Mouse (Mus musculus) lung, embryonic 14.5 days (tissue): ENCODE data around the gene Slc30a9. TPM values are rescaled to one million over a fixed set of nuclear protein-coding genes. Genes with fewer than 3 reads are reported as not detected.

Experiments
- ATAC-seq: fragments of 200-750 bp; cut with Nextera tagmentation; 2 replicates; pipeline ENCODE4 v1.8.0; 2017; ENCODE audit warnings: mild to moderate bottlenecking, moderate TSS enrichment, moderate library complexity; ENCODE audit not compliant: insufficient read depth
- DNase-seq: peaks from one replicate; pipeline ENCODE4 v3.0.0-alpha.2; 2015
- H3K27ac ChIP-seq: fragments of 300-500 bp; sonication (generic); 2 replicates; pipeline ENCODE4 v1.5.1; 2014; ENCODE audit warnings: low read depth, mild to moderate bottlenecking, moderate library complexity
- H3K27me3 ChIP-seq: fragments of 300-500 bp; sonication (generic); 2 replicates; pipeline ENCODE4 v1.6.1; 2014; ENCODE audit warnings: low read length, control low read depth; ENCODE audit not compliant: insufficient read depth
- H3K36me3 ChIP-seq: fragments of 300-500 bp; sonication (generic); 2 replicates; pipeline ENCODE4 v1.6.1; 2014; ENCODE audit warnings: control low read depth; ENCODE audit not compliant: insufficient read depth
- H3K4me1 ChIP-seq: fragments of 300-500 bp; sonication (generic); 2 replicates; pipeline ENCODE4 v1.6.1; 2014; ENCODE audit warnings: antibody characterized with exemption, control low read depth; ENCODE audit not compliant: insufficient read depth
- H3K4me2 ChIP-seq: fragments of 300-500 bp; sonication (generic); 2 replicates; pipeline ENCODE4 v1.6.1; 2014; ENCODE audit warnings: mild to moderate bottlenecking
- H3K4me3 ChIP-seq: fragments of 300-500 bp; sonication (generic); 2 replicates; pipeline ENCODE4 v1.5.1; 2014; ENCODE audit warnings: low read depth, low read length
- H3K9ac ChIP-seq: fragments of 300-500 bp; sonication (generic); 2 replicates; pipeline ENCODE4 v1.6.1; 2014
- H3K9me3 ChIP-seq: fragments of 300-500 bp; sonication (generic); 2 replicates; pipeline ENCODE4 v1.6.1; 2016; ENCODE audit warnings: low read depth, low read length, control low read depth
- CTCF ChIP-seq: IDR thresholded peaks from 2 replicates; pipeline ENCODE4 v1.5.1; 2016; ENCODE audit warnings: antibody characterized with exemption, low read depth
- WGBS: fragments of 180-500 bp; shearing (Covaris S2); extraction: QIAGEN DNeasy Blood & Tissue Kit; methylation state at CpG from one replicate; pipeline ENCODE4 v1.1.7; 2014; 5-methylcytosine and 5-hydroxymethylcytosine counted together
- polyA plus RNA-seq: library from polyadenylated mRNA; unstranded; fragments of >200 nt; fragmentation: Nextera tagmentation; extraction: Ambion mirVana; gene quantifications from 2 replicates; pipeline ENCODE4 v1.2.1, GENCODE M21; 2014

Slc30a9 gene
- polyA plus RNA-seq, 1 experiment from 2014 or later: 93.7 TPM

DNA sequence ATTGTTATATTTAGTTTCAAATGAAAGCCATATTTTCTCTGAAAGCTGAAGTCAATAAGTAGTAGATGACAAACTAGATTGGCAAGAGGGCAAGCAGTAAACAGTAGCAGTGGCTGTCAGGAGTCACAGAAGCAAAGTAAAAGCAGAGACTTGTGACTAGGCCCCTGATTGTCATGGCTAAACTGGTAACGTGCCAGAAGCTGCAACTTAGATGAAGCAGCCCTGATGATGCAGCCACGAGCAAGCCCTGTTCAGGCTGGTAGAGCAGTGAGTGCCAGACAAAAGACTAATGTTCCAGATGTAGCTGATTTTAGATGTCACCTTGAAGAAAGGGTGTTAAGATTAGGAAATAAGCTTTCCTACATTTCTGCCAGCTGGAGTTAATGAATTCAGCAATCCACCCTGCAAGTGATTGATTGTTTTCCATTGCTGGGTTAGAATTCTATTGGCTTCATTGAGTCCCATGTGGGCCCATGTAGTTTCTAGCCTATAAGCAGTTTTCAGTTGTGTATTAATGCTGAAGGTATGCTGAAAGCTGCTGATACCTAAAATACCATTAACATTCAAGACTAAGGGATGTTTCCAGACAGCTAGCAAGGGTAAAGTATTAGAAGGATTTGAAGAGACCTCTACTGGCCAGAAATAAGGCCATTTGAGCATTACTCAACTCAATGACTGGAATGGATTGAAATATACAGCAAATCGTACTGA, 5.2 kb downstream of the Slc30a9 start:
- H3K27me3 ChIP-seq: no peaks in the 10 kb centered on the region
- H3K9ac ChIP-seq: no peak overlapping the region
- no peaks in the 10 kb centered on the region for H3K9me3 ChIP-seq
- no peak for DNase-seq
- H3K4me2 ChIP-seq: no peak overlapping the region
- 0 out of 2 replicates have a peak, but pooled peaks cover 14% of the 10 kb centered on the region for H3K36me3 ChIP-seq
- H3K27ac ChIP-seq: no peak overlapping the region
- ATAC-seq: no peak
- peak; percentile 5; the same call in 1 of the 2 replicates for TF ChIP-seq CTCF
- peaks cover 5% of the 10 kb centered on the region; the same call in 1 of the 2 replicates for H3K4me1 ChIP-seq
- WGBS: 71% methylated on average over 3 of the region's 3 CpGs
- H3K4me3 ChIP-seq: no peak overlapping the region

DNA sequence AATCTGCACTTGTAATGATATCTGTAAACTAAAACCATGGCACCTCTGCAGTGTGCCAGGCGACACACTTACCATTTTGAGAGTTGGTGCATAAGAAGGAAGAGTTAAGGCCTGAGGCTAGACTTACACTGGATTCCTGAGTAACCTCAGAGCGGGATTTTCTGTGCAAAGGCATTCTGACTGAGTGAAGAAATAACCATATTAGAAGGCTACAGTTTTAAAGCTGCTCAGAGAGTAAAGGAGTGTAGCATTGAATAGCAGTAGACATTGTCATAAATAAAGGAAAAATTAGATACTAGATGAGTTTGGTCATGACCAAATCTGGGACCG, 5.7 kb downstream of the Slc30a9 start:
- no peaks in the 10 kb centered on the region for H3K9me3 ChIP-seq
- no peaks in the 10 kb centered on the region for H3K27me3 ChIP-seq
- DNase-seq (no peak), ATAC-seq (no peak)
- no peak overlapping the region for H3K4me2 ChIP-seq
- no peak overlapping the region for H3K4me3 ChIP-seq
- H3K4me1 ChIP-seq: peaks cover 5% of the 10 kb centered on the region; the same call in 1 of the 2 replicates
- 91% methylated on average over 3 of the region's 3 CpGs for WGBS
- H3K27ac ChIP-seq: no peak overlapping the region
- peaks cover 16% of the 10 kb centered on the region; the same call in 1 of the 2 replicates for H3K36me3 ChIP-seq
- TF ChIP-seq CTCF: no peak
- no peak overlapping the region for H3K9ac ChIP-seq

GRCm38 (mm10) chr5:67321656-67322268, 15.0 kb downstream of the Slc30a9 start:
- H3K4me1 ChIP-seq: no peaks in the 10 kb centered on the region
- DNase-seq: no peak
- no peak overlapping the region for H3K4me3 ChIP-seq
- ATAC-seq: no peak
- H3K27ac ChIP-seq: no peak overlapping the region
- no peak overlapping the region for H3K4me2 ChIP-seq
- no peak for TF ChIP-seq CTCF
- WGBS: 81% methylated on average over 17 of the region's 17 CpGs
- peaks cover 22% of the 10 kb centered on the region for H3K36me3 ChIP-seq
- H3K9me3 ChIP-seq: no peaks in the 10 kb centered on the region
- no peak overlapping the region for H3K9ac ChIP-seq
- no peaks in the 10 kb centered on the region for H3K27me3 ChIP-seq

DNA sequence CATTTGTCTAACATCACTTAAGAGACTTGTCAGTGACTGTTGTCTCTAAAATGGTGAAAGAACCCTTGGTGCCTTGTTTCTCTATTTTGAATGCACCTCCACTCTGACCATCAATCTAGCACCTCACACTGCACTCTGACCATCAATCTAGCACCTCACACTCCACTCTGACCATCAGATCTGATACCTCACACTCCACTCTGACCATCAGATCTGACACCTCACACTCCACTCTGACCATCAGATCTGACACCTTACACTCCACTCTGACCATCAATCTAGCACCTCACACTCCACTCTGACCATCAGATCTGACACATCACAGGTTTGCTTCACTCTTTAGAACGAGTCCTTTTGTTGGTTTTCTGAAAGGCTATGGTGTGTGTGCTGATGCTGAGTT, 17.3 kb downstream of the Slc30a9 start:
- H3K4me2 ChIP-seq: no peak overlapping the region
- no peak overlapping the region for H3K4me3 ChIP-seq
- H3K27me3 ChIP-seq: no peaks in the 10 kb centered on the region
- H3K9ac ChIP-seq: no peak overlapping the region
- DNase-seq (no peak), ATAC-seq (no peak)
- H3K36me3 ChIP-seq: peaks cover 12% of the 10 kb centered on the region; the same call in 1 of the 2 replicates
- no peaks in the 10 kb centered on the region for H3K4me1 ChIP-seq
- WGBS: 33% methylated on average over 1 of the region's 1 CpGs
- no peaks in the 10 kb centered on the region for H3K9me3 ChIP-seq
- TF ChIP-seq CTCF: no peak
- H3K27ac ChIP-seq: no peak overlapping the region

- TF ChIP-seq CTCF: no peak
- whole genome bisulfite sequencing: 89% methylated on average over 6 of the region's 6 CpGs
- DNase-seq: no peak
Observed at GRCm38 (mm10) chr5:67340811-67341210, 34.1 kb downstream of the Slc30a9 start.

DNA sequence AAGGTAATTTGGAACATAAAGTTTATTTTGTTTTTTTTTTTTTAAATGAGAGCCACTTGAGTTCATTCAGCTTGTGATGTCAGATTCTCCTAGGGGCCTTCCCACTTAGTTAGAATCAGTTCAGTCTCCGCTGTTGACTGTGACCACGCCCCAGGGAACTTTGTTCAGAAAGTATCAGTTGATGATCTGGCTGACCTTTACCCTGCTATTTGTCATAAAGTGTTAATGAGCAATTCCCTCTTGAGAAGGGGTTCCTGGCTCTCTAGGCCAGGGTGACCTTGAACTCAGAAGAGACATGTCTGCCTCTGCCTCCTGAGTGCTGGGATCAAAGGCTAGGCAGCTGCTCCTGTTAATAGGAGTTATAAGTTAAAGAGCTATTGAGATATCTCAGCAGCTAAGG, 40.3 kb downstream of the Slc30a9 start:
- no peak overlapping the region for H3K27ac ChIP-seq
- WGBS: 88% methylated on average over 2 of the region's 2 CpGs
- peaks cover 76% of the 10 kb centered on the region for H3K36me3 ChIP-seq
- TF ChIP-seq CTCF: no peak
- no peak overlapping the region for H3K4me3 ChIP-seq
- H3K9ac ChIP-seq: no peak overlapping the region
- no peaks in the 10 kb centered on the region for H3K27me3 ChIP-seq
- ATAC-seq: no peak
- no peaks in the 10 kb centered on the region for H3K4me1 ChIP-seq
- no peak overlapping the region for H3K4me2 ChIP-seq
- H3K9me3 ChIP-seq: no peaks in the 10 kb centered on the region
- no peak for DNase-seq

More at GRCm38 (mm10) chr5:67340811-67341210, 34.1 kb downstream of the Slc30a9 start:
- no peak overlapping the region for H3K4me2 ChIP-seq
- H3K4me3 ChIP-seq: no peak overlapping the region
- H3K9me3 ChIP-seq: no peaks in the 10 kb centered on the region
- no peak for ATAC-seq
- no peak overlapping the region for H3K27ac ChIP-seq
- H3K36me3 ChIP-seq: peaks cover 54% of the 10 kb centered on the region
- H3K4me1 ChIP-seq: no peaks in the 10 kb centered on the region
- H3K27me3 ChIP-seq: no peaks in the 10 kb centered on the region
- no peak overlapping the region for H3K9ac ChIP-seq

DNA sequence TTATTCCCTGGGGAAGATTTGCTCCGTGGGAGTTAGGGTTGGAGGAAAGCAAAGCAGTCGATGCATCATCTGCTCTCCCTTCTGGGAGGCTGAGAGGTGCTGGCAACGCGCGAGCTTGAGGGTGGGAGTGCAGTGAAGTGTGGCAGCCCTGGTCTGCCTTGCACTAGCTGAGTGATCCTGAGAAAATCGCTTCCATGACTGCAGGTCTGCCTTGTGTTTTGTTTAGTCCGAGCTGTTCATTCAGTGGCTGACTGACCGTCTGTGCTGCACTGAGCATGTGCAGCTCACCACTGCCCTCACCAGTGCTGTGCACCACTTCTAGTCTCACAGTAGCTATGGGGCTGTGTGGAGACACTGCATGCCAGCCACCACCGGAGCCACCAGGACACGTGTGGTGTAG, 42.2 kb downstream of the Slc30a9 start:
- Histone ChIP-seq H3K27ac (no peak overlapping the region), H3K36me3 (peaks cover 75% of the 10 kb centered on the region), H3K27me3 (no peaks in the 10 kb centered on the region), H3K9me3 (no peaks in the 10 kb centered on the region), H3K4me2 (no peak overlapping the region), H3K4me3 (no peak overlapping the region), H3K9ac (no peak overlapping the region), H3K4me1 (no peaks in the 10 kb centered on the region)
- ATAC-seq: no peak
- 72% methylated on average over 10 of the region's 10 CpGs for WGBS
- TF ChIP-seq CTCF: no peak
- no peak for DNase-seq
